Mouse (Mus musculus): ENCODE results near the gene Phf3. TPM values are rescaled to one million over a fixed set of nuclear protein-coding genes. Genes with fewer than 3 reads are reported as not detected.
"Not testable (repeated sequence)": the region's sequence is repeated elsewhere in the genome, so short reads cannot be mapped to it uniquely, and the experiment has no call there.

The Phf3 gene
- polyA plus RNA-seq (2016; fragmentation: Nextera tagmentation; extraction: Ambion mirVana): 25.3 and 27.6 TPM in 2 replicates

GRCm38 (mm10) chr1:30873541-30874260 is at the start of gene Phf3:
TSS of gene Phf3 (minus strand) at chr1:30873921.
- Histone ChIP-seq H3K27me3 (ENCODE audit: insufficient read depth, poor library complexity, severe bottlenecking) (no peaks in the 10 kb centered on the region), H3K9me3 (no peaks in the 10 kb centered on the region), H3K4me1 (replicated peaks) (peaks cover 17% of the 10 kb centered on the region), H3K4me3 (peak within 1 kb of the TSS; percentile 86), H3K36me3 (peaks cover 10% of the 10 kb centered on the region; the same call in 1 of the 2 replicates), H3K27ac (peak within 1 kb of the TSS; percentile 99)
- under 1% methylated on average over 85 of the region's 85 CpGs for WGBS
- DNase-seq (ENCODE audit: low spot score): peak; percentile 90

- WGBS: 85% methylated on average over 3 of the region's 3 CpGs
- Histone ChIP-seq H3K27ac (no peak overlapping the region), H3K9me3 (peaks cover 19% of the 10 kb centered on the region), H3K36me3 (no peaks in the 10 kb centered on the region), H3K4me1 (replicated peaks) (no peaks in the 10 kb centered on the region), H3K4me3 (no peak overlapping the region), H3K27me3 (ENCODE audit: insufficient read depth, poor library complexity, severe bottlenecking) (no peaks in the 10 kb centered on the region)
- no peak for DNase-seq (ENCODE audit: low spot score)
These were observed 48.5 kb upstream of the Phf3 start for GRCm38 (mm10) chr1:30922237-30922636.

DNA sequence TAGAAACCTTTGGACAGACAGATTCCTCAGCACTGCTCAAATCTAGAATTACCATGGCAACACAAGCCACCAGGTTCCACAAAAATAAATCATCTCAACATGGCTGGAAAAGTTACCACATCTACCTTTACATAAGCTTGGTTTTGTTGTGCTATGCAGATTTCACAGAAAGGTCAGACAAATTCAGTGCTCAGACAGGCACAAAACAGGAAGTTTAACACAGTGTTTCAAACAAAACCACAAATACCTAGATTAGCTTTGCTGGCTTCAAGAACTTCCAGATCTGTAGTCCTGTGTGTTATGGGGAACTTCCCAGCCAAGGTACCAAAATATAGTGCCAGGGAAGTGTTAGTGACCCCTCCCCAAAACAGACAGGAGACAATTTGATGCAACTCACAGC is 47.5 kb upstream of the Phf3 start:
- no peaks in the 10 kb centered on the region for H3K36me3 ChIP-seq
- H3K27ac ChIP-seq: no peak overlapping the region
- H3K9me3 ChIP-seq: peaks cover 19% of the 10 kb centered on the region
- no peaks in the 10 kb centered on the region for H3K27me3 ChIP-seq (ENCODE audit: insufficient read depth, poor library complexity, severe bottlenecking)
- H3K4me1 ChIP-seq (replicated peaks): no peaks in the 10 kb centered on the region
- no peak for DNase-seq (ENCODE audit: low spot score)
- no peak overlapping the region for H3K4me3 ChIP-seq

DNA sequence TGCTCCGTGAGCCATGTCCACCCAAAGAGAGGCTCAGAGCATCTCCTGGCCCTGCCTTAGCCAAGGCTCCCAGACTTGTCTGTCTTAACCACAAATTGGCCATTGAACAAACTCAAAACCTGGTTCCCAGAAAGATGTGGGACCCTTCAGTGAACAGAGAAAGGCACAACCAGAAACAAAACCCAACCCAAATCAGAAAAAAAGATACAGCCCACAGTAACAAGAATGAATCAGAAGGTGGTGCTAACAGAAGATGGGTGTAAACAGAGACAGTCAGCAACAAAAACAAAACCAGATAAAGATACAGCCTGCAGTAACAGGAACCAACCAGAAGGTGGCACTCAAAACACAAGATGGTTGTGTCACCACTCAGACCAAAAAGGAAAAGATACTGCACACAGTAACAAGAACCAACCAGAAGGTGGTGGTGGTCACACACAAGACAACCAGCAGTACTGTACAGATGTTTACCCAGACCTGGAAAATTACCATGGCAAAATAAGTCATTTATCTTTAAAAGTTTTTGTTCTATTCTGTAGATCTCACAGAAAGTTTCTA is 47.0 kb upstream of the Phf3 start:
- Histone ChIP-seq H3K27me3 (ENCODE audit: insufficient read depth, poor library complexity, severe bottlenecking) (no peaks in the 10 kb centered on the region), H3K9me3 (peaks cover 19% of the 10 kb centered on the region), H3K27ac (no peak overlapping the region), H3K4me3 (no peak overlapping the region), H3K4me1 (replicated peaks) (no peaks in the 10 kb centered on the region), H3K36me3 (no peaks in the 10 kb centered on the region)
- 96% methylated on average over 1 of the region's 1 CpGs for WGBS
- no peak for DNase-seq (ENCODE audit: low spot score)

GRCm38 (mm10) chr1:30910172-30910571 is 36.5 kb upstream of the Phf3 start:
- no peaks in the 10 kb centered on the region for H3K36me3 ChIP-seq
- no peaks in the 10 kb centered on the region for H3K27me3 ChIP-seq (ENCODE audit: insufficient read depth, poor library complexity, severe bottlenecking)
- no peaks in the 10 kb centered on the region for H3K9me3 ChIP-seq
- WGBS: 74% methylated on average over 3 of the region's 3 CpGs
- H3K4me3 ChIP-seq: no peak overlapping the region
- H3K4me1 ChIP-seq (replicated peaks): no peaks in the 10 kb centered on the region
- no peak for DNase-seq (ENCODE audit: low spot score)
- H3K27ac ChIP-seq: no peak overlapping the region

- no peak for DNase-seq (ENCODE audit: low spot score)
These were observed 35.1 kb upstream of the Phf3 start for GRCm38 (mm10) chr1:30908797-30909196.

DNA sequence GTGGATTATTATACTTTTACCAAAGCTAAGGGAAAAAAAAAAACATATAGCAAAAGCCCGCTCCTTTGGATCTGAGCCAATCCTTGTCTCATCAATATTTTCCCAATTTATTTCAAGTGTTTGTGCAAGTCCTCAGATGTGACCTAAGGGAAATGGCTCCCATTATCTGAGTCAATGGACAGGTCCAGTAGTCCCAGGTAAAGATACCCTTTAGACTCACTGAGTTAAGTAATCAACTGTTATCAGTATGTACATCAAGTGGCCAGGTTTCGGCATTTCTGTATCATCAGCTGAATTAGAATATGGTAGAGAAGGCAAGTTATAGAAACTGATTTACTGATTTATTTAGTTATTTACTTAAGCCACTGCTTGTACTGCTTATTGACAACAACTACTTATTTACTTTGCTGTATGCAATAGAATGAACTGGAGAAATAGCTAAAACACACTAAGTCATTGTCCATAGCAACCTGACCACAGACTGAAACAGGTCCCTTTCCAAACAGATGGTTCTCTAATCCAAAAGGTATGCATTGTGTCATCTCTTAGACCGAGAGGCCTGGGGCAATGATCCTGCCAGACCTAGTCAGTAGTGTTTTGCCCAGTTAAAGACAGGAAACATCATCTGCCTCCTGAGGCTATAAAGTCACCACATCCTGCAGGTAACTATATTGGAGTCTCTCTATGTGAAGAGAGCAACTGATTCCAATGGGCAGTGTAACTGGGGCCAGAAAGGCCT is 29.9 kb upstream of the Phf3 start:
- Histone ChIP-seq H3K27me3 (ENCODE audit: insufficient read depth, poor library complexity, severe bottlenecking) (no peaks in the 10 kb centered on the region), H3K9me3 (no peaks in the 10 kb centered on the region), H3K27ac (no peak overlapping the region), H3K36me3 (no peaks in the 10 kb centered on the region), H3K4me1 (replicated peaks) (no peaks in the 10 kb centered on the region), H3K4me3 (no peak overlapping the region)
- WGBS: 90% methylated on average over 3 of the region's 3 CpGs
- DNase-seq (ENCODE audit: low spot score): no peak

More at GRCm38 (mm10) chr1:30908797-30909196, 35.1 kb upstream of the Phf3 start:
- Histone ChIP-seq H3K9me3 (no peaks in the 10 kb centered on the region), H3K4me3 (no peak overlapping the region), H3K27me3 (ENCODE audit: insufficient read depth, poor library complexity, severe bottlenecking) (no peaks in the 10 kb centered on the region), H3K27ac (no peak overlapping the region), H3K4me1 (replicated peaks) (no peaks in the 10 kb centered on the region), H3K36me3 (no peaks in the 10 kb centered on the region)
- 77% methylated on average over 4 of the region's 4 CpGs for WGBS

- 77% methylated on average over 2 of the region's 2 CpGs for WGBS
- H3K4me3 ChIP-seq: no peak overlapping the region
- no peaks in the 10 kb centered on the region for H3K36me3 ChIP-seq
- H3K27me3 ChIP-seq (ENCODE audit: insufficient read depth, poor library complexity, severe bottlenecking): no peaks in the 10 kb centered on the region
- H3K27ac ChIP-seq: no peak overlapping the region
- H3K9me3 ChIP-seq: no peaks in the 10 kb centered on the region
- no peaks in the 10 kb centered on the region for H3K4me1 ChIP-seq (replicated peaks)
- DNase-seq (ENCODE audit: low spot score): no peak
These were observed 25.0 kb upstream of the Phf3 start for GRCm38 (mm10) chr1:30898691-30899090.

GRCm38 (mm10) chr1:30895366-30895765 is 21.6 kb upstream of the Phf3 start:
- not testable (repeated sequence) for H3K4me3 ChIP-seq; H3K27ac ChIP-seq; H3K4me1 ChIP-seq (replicated peaks); DNase-seq (ENCODE audit: low spot score); H3K27me3 ChIP-seq (ENCODE audit: insufficient read depth, poor library complexity, severe bottlenecking); H3K9me3 ChIP-seq; H3K36me3 ChIP-seq

- H3K9me3 ChIP-seq; H3K36me3 ChIP-seq; H3K27ac ChIP-seq; H3K27me3 ChIP-seq (ENCODE audit: insufficient read depth, poor library complexity, severe bottlenecking); H3K4me3 ChIP-seq; H3K4me1 ChIP-seq (replicated peaks); DNase-seq (ENCODE audit: low spot score): not testable (repeated sequence)
- 97% methylated on average over 1 of the region's 1 CpGs for WGBS
These were observed 10.1 kb upstream of the Phf3 start for GRCm38 (mm10) chr1:30883806-30884205.

DNA sequence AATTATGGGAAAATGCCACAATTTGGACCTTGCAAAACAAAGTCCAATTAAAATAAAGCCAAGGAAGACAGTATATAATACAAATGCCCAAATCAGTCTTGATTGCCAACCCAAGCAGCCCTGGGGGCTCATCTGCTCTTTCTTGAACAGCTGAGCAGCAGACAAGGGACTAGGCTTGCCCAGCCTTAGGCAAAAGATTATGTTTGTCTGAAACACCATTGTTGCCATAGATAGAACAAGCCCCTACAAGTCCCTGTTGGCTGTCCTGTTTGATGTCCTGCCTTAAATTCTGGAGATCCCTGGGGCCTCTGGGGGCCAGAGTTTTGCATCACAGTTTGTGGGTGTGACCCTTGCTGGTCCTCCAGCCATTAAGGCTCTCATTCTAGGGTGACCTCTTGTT is 2.0 kb upstream of the Phf3 start:
- no peaks in the 10 kb centered on the region for H3K9me3 ChIP-seq
- no peak overlapping the region for H3K4me3 ChIP-seq
- H3K27ac ChIP-seq: no peak overlapping the region
- H3K27me3 ChIP-seq (ENCODE audit: insufficient read depth, poor library complexity, severe bottlenecking): no peaks in the 10 kb centered on the region
- 0 out of 2 replicates have a peak, but pooled peaks cover under 1% of the 10 kb centered on the region for H3K36me3 ChIP-seq
- no peak for DNase-seq (ENCODE audit: low spot score)
- peaks cover 17% of the 10 kb centered on the region for H3K4me1 ChIP-seq (replicated peaks)

DNA sequence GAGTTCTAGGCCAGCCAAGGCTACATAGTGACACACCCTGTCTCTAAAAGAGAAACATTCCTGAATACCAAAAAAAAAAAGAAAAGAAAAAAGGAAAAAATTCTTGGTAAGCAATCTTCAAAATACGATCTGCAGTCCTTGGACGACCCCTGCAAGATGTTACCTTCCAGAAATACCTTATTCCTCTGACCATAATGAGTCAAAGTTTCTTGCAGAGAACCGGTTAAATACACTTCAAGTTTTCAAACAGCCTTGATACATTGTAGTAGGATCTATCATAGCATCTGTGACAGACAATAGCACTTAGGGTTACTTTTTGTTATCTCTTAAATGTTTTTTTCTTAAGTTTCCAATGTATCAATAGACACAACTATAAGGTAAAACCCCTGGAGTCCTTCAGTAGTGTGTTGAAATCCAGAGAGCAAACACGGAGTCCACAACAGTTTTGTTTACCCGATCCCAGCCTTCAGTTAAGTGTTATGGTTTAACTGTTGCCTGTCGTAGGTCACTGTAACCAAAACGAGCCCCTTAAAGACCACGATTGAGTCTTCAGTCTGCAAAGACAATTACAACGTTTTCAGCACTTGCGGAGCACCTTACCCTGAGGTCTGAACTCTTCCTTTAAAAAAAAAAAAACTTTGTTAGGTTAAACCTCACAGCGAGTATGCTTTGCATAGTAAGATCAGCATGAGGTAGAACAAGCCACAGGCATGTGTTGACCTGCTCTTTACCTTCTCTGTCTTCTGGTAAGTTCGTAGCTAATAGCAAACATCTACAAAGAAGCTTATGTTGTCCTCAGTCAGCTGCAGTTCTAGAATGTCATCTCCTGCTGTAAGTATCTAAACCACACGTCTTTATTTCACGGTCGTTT is 775 bp upstream of the Phf3 start:
- Histone ChIP-seq H3K36me3 (peaks cover 6% of the 10 kb centered on the region; the same call in 1 of the 2 replicates), H3K4me1 (replicated peaks) (peaks cover 17% of the 10 kb centered on the region), H3K4me3 (peak overlapping the region; percentile 86), H3K27ac (peak overlapping the region; percentile 99), H3K9me3 (no peaks in the 10 kb centered on the region), H3K27me3 (ENCODE audit: insufficient read depth, poor library complexity, severe bottlenecking) (no peaks in the 10 kb centered on the region)
- DNase-seq (ENCODE audit: low spot score): no peak
- WGBS: 60% methylated on average over 15 of the region's 15 CpGs

Measured in hindbrain, embryonic 10.5 days (tissue).